Mouse (Mus musculus) MN1 (cell line): ENCODE measurements at regions not wholly inside any gene's neighbourhood (a gene's known extent, or its start where the extent isn't known, plus 50 kb on each side); places are given as distances from the start of the nearest gene placed in this dataset.

Experiments
- DNase-seq: peaks from one replicate; pipeline ENCODE4 v3.0.0-alpha.2; 2016; ENCODE audit warnings: low spot score

- no peak for DNase-seq
Measured at GRCm38 (mm10) chr12:80017376-80017929, 95.4 kb downstream of the Zfp36l1 start.

- no peak for DNase-seq
Measured at GRCm38 (mm10) chr12:80015938-80016337, 96.9 kb downstream of the Zfp36l1 start.

GRCm38 (mm10) chr12:80014598-80014983 lies 98.2 kb downstream of the Zfp36l1 start:
- DNase-seq, result no peak

- no peak for DNase-seq
Measured at GRCm38 (mm10) chr12:80013904-80014597, 98.8 kb downstream of the Zfp36l1 start.

- no peak for DNase-seq
Measured at GRCm38 (mm10) chr12:80013577-80013903, 99.3 kb downstream of the Zfp36l1 start.

- DNase-seq, result no peak
Measured at GRCm38 (mm10) chr12:80011916-80012315, 100.9 kb downstream of the Zfp36l1 start.

GRCm38 (mm10) chr12:80010947-80011346 lies 101.9 kb downstream of the Zfp36l1 start:
- DNase-seq, result no peak

GRCm38 (mm10) chr12:80010220-80010619 lies 102.6 kb downstream of the Zfp36l1 start:
- no peak for DNase-seq

GRCm38 (mm10) chr12:80007849-80008248 lies 105.0 kb downstream of the Zfp36l1 start:
- DNase-seq, result no peak

GRCm38 (mm10) chr12:80005227-80005919 lies 107.4 kb downstream of the Zfp36l1 start:
- DNase-seq, result no peak

- DNase-seq, result no peak
Measured at GRCm38 (mm10) chr12:80004575-80004974, 108.2 kb downstream of the Zfp36l1 start.

GRCm38 (mm10) chr12:80003486-80003885 lies 109.3 kb downstream of the Zfp36l1 start:
- no peak for DNase-seq

GRCm38 (mm10) chr12:80002474-80003125 lies 110.2 kb downstream of the Zfp36l1 start:
- DNase-seq, result no peak

GRCm38 (mm10) chr12:80001794-80002193 lies 111.0 kb downstream of the Zfp36l1 start:
- DNase-seq, result no peak

GRCm38 (mm10) chr12:79999868-80000370 lies 112.9 kb downstream of the Zfp36l1 start:
- no peak for DNase-seq

- no peak for DNase-seq
Measured at GRCm38 (mm10) chr12:79998788-79999187, 114.0 kb downstream of the Zfp36l1 start.

- DNase-seq, result no peak
Measured at GRCm38 (mm10) chr12:79998339-79998738, 114.5 kb downstream of the Zfp36l1 start.

GRCm38 (mm10) chr12:79997201-79997600 lies 115.6 kb downstream of the Zfp36l1 start:
- no peak for DNase-seq

- DNase-seq, result no peak
Measured at GRCm38 (mm10) chr12:79995521-79996094, 117.2 kb downstream of the Zfp36l1 start.

- no peak for DNase-seq
Measured at GRCm38 (mm10) chr12:79993821-79994571, 118.8 kb downstream of the Zfp36l1 start.

GRCm38 (mm10) chr12:79991279-79991678 lies 121.5 kb downstream of the Zfp36l1 start:
- DNase-seq, result no peak

- DNase-seq, result no peak
Measured at GRCm38 (mm10) chr12:79990751-79991150, 122.1 kb downstream of the Zfp36l1 start.
